Mouse (Mus musculus): ENCODE measurements at regions not wholly inside any gene's neighbourhood (a gene's known extent, or its start where the extent isn't known, plus 50 kb on each side); places are given as distances from the start of the nearest gene placed in this dataset.

- Histone ChIP-seq H3K27me3 (no peaks in the 10 kb centered on the region), H3K9ac (no peak overlapping the region), H3K36me3 (no peaks in the 10 kb centered on the region), H3K27ac (replicated peaks) (no peak overlapping the region), H3K4me2 (replicated peaks) (no peak overlapping the region), H3K4me1 (no peaks in the 10 kb centered on the region), H3K9me3 (replicated peaks) (no peaks in the 10 kb centered on the region), H3K4me3 (replicated peaks) (no peak overlapping the region)
- no peak for ATAC-seq (ENCODE audit: insufficient number of reproducible peaks, low FRiP score, low TSS enrichment, low read depth)
- WGBS = 0% methylated on average over 1 of the region's 1 CpGs
Measured at GRCm38 (mm10) chr10:51792030-51792429, 114.5 kb downstream of the Rfx6 start.

GRCm38 (mm10) chr10:51793876-51794275, 116.3 kb downstream of the Rfx6 start:
- no peak overlapping the region for H3K4me2 ChIP-seq (replicated peaks)
- H3K27ac ChIP-seq (replicated peaks) = no peak overlapping the region
- H3K9me3 ChIP-seq (replicated peaks) = no peaks in the 10 kb centered on the region
- no peak for ATAC-seq (ENCODE audit: insufficient number of reproducible peaks, low FRiP score, low TSS enrichment, low read depth)
- no peaks in the 10 kb centered on the region for H3K36me3 ChIP-seq
- no peak overlapping the region for H3K4me3 ChIP-seq (replicated peaks)
- 87% methylated on average over 7 of the region's 7 CpGs for WGBS
- no peaks in the 10 kb centered on the region for H3K4me1 ChIP-seq
- H3K9ac ChIP-seq = no peak overlapping the region
- H3K27me3 ChIP-seq = no peaks in the 10 kb centered on the region

GRCm38 (mm10) chr10:51816626-51817025, 139.1 kb downstream of the Rfx6 start:
- no peak overlapping the region for H3K9ac ChIP-seq
- no peak overlapping the region for H3K27ac ChIP-seq (replicated peaks)
- H3K27me3 ChIP-seq = no peaks in the 10 kb centered on the region
- WGBS = 44% methylated on average over 1 of the region's 1 CpGs
- H3K4me2 ChIP-seq (replicated peaks) = no peak overlapping the region
- H3K4me1 ChIP-seq = no peaks in the 10 kb centered on the region
- ATAC-seq (ENCODE audit: insufficient number of reproducible peaks, low FRiP score, low TSS enrichment, low read depth) = no peak
- H3K36me3 ChIP-seq = no peaks in the 10 kb centered on the region
- H3K4me3 ChIP-seq (replicated peaks) = no peak overlapping the region
- H3K9me3 ChIP-seq (replicated peaks) = no peaks in the 10 kb centered on the region

- Histone ChIP-seq H3K27me3 (no peaks in the 10 kb centered on the region), H3K27ac (replicated peaks) (no peak overlapping the region), H3K4me3 (replicated peaks) (no peak overlapping the region), H3K4me2 (replicated peaks) (no peak overlapping the region), H3K4me1 (no peaks in the 10 kb centered on the region), H3K9ac (no peak overlapping the region), H3K9me3 (replicated peaks) (no peaks in the 10 kb centered on the region), H3K36me3 (no peaks in the 10 kb centered on the region)
- no peak for ATAC-seq (ENCODE audit: insufficient number of reproducible peaks, low FRiP score, low TSS enrichment, low read depth)
- WGBS = 89% methylated on average over 2 of the region's 2 CpGs
Measured at GRCm38 (mm10) chr10:51823900-51824299, 146.3 kb downstream of the Rfx6 start.

GRCm38 (mm10) chr10:51826431-51826964, 148.9 kb downstream of the Rfx6 start:
- H3K4me1 ChIP-seq = no peaks in the 10 kb centered on the region
- no peak overlapping the region for H3K4me2 ChIP-seq (replicated peaks)
- H3K36me3 ChIP-seq = no peaks in the 10 kb centered on the region
- no peak overlapping the region for H3K4me3 ChIP-seq (replicated peaks)
- H3K27ac ChIP-seq (replicated peaks) = no peak overlapping the region
- H3K9me3 ChIP-seq (replicated peaks) = no peaks in the 10 kb centered on the region
- no peaks in the 10 kb centered on the region for H3K27me3 ChIP-seq
- H3K9ac ChIP-seq = no peak overlapping the region
- ATAC-seq (ENCODE audit: insufficient number of reproducible peaks, low FRiP score, low TSS enrichment, low read depth) = no peak
- WGBS = 82% methylated on average over 6 of the region's 6 CpGs

GRCm38 (mm10) chr10:51832459-51832858, 154.9 kb downstream of the Rfx6 start:
- H3K4me2 ChIP-seq (replicated peaks) = no peak overlapping the region
- no peaks in the 10 kb centered on the region for H3K4me1 ChIP-seq
- no peak overlapping the region for H3K4me3 ChIP-seq (replicated peaks)
- H3K27me3 ChIP-seq = no peaks in the 10 kb centered on the region
- no peak overlapping the region for H3K27ac ChIP-seq (replicated peaks)
- no peak overlapping the region for H3K9ac ChIP-seq
- WGBS = 43% methylated on average over 4 of the region's 4 CpGs
- ATAC-seq (ENCODE audit: insufficient number of reproducible peaks, low FRiP score, low TSS enrichment, low read depth) = no peak
- H3K36me3 ChIP-seq = no peaks in the 10 kb centered on the region
- H3K9me3 ChIP-seq (replicated peaks) = no peaks in the 10 kb centered on the region

GRCm38 (mm10) chr10:51843099-51843498, 165.5 kb downstream of the Rfx6 start:
- no peak for ATAC-seq (ENCODE audit: insufficient number of reproducible peaks, low FRiP score, low TSS enrichment, low read depth)
- no peaks in the 10 kb centered on the region for H3K36me3 ChIP-seq
- no peak overlapping the region for H3K4me3 ChIP-seq (replicated peaks)
- no peaks in the 10 kb centered on the region for H3K27me3 ChIP-seq
- H3K27ac ChIP-seq (replicated peaks) = no peak overlapping the region
- 70% methylated on average over 1 of the region's 1 CpGs for WGBS
- no peak overlapping the region for H3K9ac ChIP-seq
- no peaks in the 10 kb centered on the region for H3K9me3 ChIP-seq (replicated peaks)
- H3K4me1 ChIP-seq = no peaks in the 10 kb centered on the region
- H3K4me2 ChIP-seq (replicated peaks) = no peak overlapping the region

GRCm38 (mm10) chr10:51846287-51846686, 168.7 kb downstream of the Rfx6 start:
- H3K9me3 ChIP-seq (replicated peaks) = no peaks in the 10 kb centered on the region
- no peak for ATAC-seq (ENCODE audit: insufficient number of reproducible peaks, low FRiP score, low TSS enrichment, low read depth)
- no peaks in the 10 kb centered on the region for H3K4me1 ChIP-seq
- H3K9ac ChIP-seq = no peak overlapping the region
- no peaks in the 10 kb centered on the region for H3K27me3 ChIP-seq
- H3K27ac ChIP-seq (replicated peaks) = no peak overlapping the region
- no peak overlapping the region for H3K4me3 ChIP-seq (replicated peaks)
- no peaks in the 10 kb centered on the region for H3K36me3 ChIP-seq
- no peak overlapping the region for H3K4me2 ChIP-seq (replicated peaks)
- 79% methylated on average over 4 of the region's 4 CpGs for whole genome bisulfite sequencing

- no peak; the same call in 1 of the 2 replicates for ATAC-seq (ENCODE audit: insufficient number of reproducible peaks, low FRiP score, low TSS enrichment, low read depth)
- Histone ChIP-seq H3K36me3 (no peaks in the 10 kb centered on the region), H3K27ac (replicated peaks) (no peak overlapping the region), H3K9me3 (replicated peaks) (no peaks in the 10 kb centered on the region), H3K4me3 (replicated peaks) (no peak overlapping the region), H3K4me1 (no peaks in the 10 kb centered on the region), H3K9ac (no peak overlapping the region), H3K4me2 (replicated peaks) (no peak overlapping the region), H3K27me3 (no peaks in the 10 kb centered on the region)
- 60% methylated on average over 3 of the region's 3 CpGs for WGBS
Measured at GRCm38 (mm10) chr10:51869409-51869808, 152.9 kb upstream of the Vgll2 start.

GRCm38 (mm10) chr10:51911066-51911691, 111.1 kb upstream of the Vgll2 start:
- H3K27me3 ChIP-seq = no peaks in the 10 kb centered on the region
- H3K27ac ChIP-seq (replicated peaks) = no peak overlapping the region
- no peaks in the 10 kb centered on the region for H3K36me3 ChIP-seq
- 38% methylated on average over 10 of the region's 10 CpGs for WGBS
- no peaks in the 10 kb centered on the region for H3K9me3 ChIP-seq (replicated peaks)
- H3K9ac ChIP-seq = no peak overlapping the region
- H3K4me2 ChIP-seq (replicated peaks) = no peak overlapping the region
- H3K4me1 ChIP-seq = no peaks in the 10 kb centered on the region
- ATAC-seq (ENCODE audit: insufficient number of reproducible peaks, low FRiP score, low TSS enrichment, low read depth) = no peak
- H3K4me3 ChIP-seq (replicated peaks) = no peak overlapping the region

- WGBS = 70% methylated on average over 1 of the region's 1 CpGs
- no peak for ATAC-seq (ENCODE audit: insufficient number of reproducible peaks, low FRiP score, low TSS enrichment, low read depth)
- H3K9ac ChIP-seq = no peak overlapping the region
- no peaks in the 10 kb centered on the region for H3K36me3 ChIP-seq
- H3K4me2 ChIP-seq (replicated peaks) = no peak overlapping the region
- H3K9me3 ChIP-seq (replicated peaks) = no peaks in the 10 kb centered on the region
- H3K4me1 ChIP-seq = no peaks in the 10 kb centered on the region
- H3K4me3 ChIP-seq (replicated peaks) = no peak overlapping the region
- no peaks in the 10 kb centered on the region for H3K27me3 ChIP-seq
- H3K27ac ChIP-seq (replicated peaks) = no peak overlapping the region
Measured at GRCm38 (mm10) chr10:51912096-51912495, 110.2 kb upstream of the Vgll2 start.

- ATAC-seq (ENCODE audit: insufficient number of reproducible peaks, low FRiP score, low TSS enrichment, low read depth) = no peak
- H3K27me3 ChIP-seq = no peaks in the 10 kb centered on the region
- H3K27ac ChIP-seq (replicated peaks) = no peak overlapping the region
- no peak overlapping the region for H3K9ac ChIP-seq
- H3K4me2 ChIP-seq (replicated peaks) = no peak overlapping the region
- 72% methylated on average over 2 of the region's 2 CpGs for WGBS
- no peaks in the 10 kb centered on the region for H3K9me3 ChIP-seq (replicated peaks)
- H3K4me3 ChIP-seq (replicated peaks) = no peak overlapping the region
- H3K36me3 ChIP-seq = no peaks in the 10 kb centered on the region
- H3K4me1 ChIP-seq = no peaks in the 10 kb centered on the region
Measured at GRCm38 (mm10) chr10:51926644-51927043, 95.7 kb upstream of the Vgll2 start.
